Mouse (Mus musculus) heart, postnatal 0 days (tissue): ENCODE results near the gene Cadps.

Experiments
- CTCF ChIP-seq: IDR thresholded peaks from 2 replicates; pipeline ENCODE4 v1.5.1; 2016; ENCODE audit warnings: antibody characterized with exemption, control low read depth, low read depth
- EP300 ChIP-seq: IDR thresholded peaks from 2 replicates; pipeline ENCODE4 v1.6.1; 2016; ENCODE audit warnings: antibody characterized with exemption, low read depth

DNA sequence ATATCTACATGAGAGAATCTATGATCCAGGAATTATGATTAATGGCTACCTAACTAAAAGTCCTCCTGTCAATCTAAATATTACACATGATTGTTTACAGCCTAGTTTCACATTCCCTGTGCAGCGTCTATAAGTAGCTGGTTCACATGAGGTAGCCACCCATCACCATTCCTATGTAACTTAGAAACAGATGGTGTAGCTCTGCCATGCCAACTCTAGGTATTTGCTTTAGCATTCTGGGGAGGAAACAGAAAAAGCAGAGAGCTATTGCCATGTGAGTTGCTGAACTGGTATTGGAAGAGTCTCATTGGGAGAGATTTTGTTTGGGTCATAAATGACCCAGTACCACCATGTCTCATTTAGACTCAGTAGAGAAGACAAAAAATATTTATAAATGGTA is 4.4 kb downstream of the Cadps start:
- TF ChIP-seq CTCF (no peak), EP300 (no peak)
